Mouse (Mus musculus) neutrophil, adult 65 days (primary cell): ENCODE results near the gene Cbr3. TPM values are rescaled to one million over a fixed set of nuclear protein-coding genes. Genes with fewer than 3 reads are reported as not detected.

Experiments used
- total RNA-seq: library from RNA; stranded (reverse); gene quantifications from 2 replicates; pipeline ENCODE4 v1.2.4, GENCODE M21; 2023

Gene Cbr3
- 1.7 and 2.2 TPM in 2 replicates for total RNA-seq

GRCm38 (mm10) chr16:93682689-93683507 is at the start of gene Cbr3:
TSS of gene Cbr3 (plus strand) at chr16:93683215.

DNA sequence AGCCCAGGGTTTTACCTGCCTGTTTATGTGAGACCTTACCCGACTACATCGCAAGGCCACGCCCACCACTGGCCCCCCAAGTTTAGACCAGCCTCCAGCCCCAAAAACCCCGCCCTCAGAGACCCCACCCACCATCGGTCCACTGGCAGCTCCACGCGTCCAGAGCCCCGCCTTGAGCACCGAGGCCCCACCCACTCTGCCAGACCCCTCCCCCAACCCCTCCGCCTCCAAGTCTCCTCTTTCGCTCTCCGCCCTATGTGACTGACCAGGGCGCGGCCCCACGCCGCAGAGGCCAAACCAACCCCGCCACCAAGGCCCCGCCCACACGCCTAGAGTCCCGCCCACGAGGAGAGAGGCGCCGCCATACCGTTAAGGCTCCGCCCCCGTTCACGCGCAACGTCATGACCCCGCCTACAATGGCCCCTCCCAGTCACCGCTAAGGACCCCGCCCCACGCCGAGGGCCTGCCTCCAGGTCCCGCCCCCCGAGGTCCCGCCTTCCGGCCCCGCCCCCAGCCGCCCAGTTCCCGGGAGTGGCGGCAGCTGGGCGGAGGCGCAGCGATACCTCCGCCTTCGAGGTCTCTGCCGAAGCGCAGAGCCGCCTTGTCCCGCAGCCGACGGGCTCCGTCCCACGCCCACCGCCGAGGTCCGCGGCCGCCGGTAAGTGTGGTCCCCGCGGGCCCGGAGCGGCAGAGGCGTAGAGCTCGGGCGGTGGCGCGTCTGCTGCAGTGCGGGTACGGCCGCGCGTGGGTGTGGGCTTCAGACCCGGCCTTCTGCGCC is 28.6 kb downstream of the Cbr3 start, which contains the start of gene Dop1b:
TSS of gene Dop1b (plus strand) at position 494 of the 778 bp plus-strand sequence.

Other genes starting within 250 kb of the Cbr3 start
- 2.0 TPM in 2 replicates for gene Setd4, start 79.2 kb upstream of the Cbr3 start, total RNA-seq
- 2.1 and 4.2 TPM in 2 replicates for gene Cbr1, start 77.4 kb upstream of the Cbr3 start, total RNA-seq
- gene Gm5678, start 55.1 kb upstream of the Cbr3 start, total RNA-seq, result not detected in 2 replicates
- gene Dop1b, start 28.7 kb downstream of the Cbr3 start, total RNA-seq, result 71.4 and 82.3 TPM in 2 replicates
- 104 and 118 TPM in 2 replicates for gene Morc3, start 148.9 kb downstream of the Cbr3 start, total RNA-seq
- 17.0 and 25.5 TPM in 2 replicates for gene Chaf1b, start 200.7 kb downstream of the Cbr3 start, total RNA-seq